Mouse (Mus musculus): ENCODE data around the gene Gm42791. TPM values are rescaled to one million over a fixed set of nuclear protein-coding genes. Genes with fewer than 3 reads are reported as not detected.

Gene Gm42791
- polyA plus RNA-seq, 1 experiment from 2014 or later, result not detected

- ATAC-seq (no peak), DNase-seq (ENCODE audit: low read depth, low spot score) (no peak)
- in situ Hi-C loops (cut with MboI; ENCODE audit: low pct_unique_long_range_greater_than_20kb), result no loop called here
- POLR2A ChIA-PET, result no interaction called here
- no peaks in the 10 kb centered on the region for H3K27me3 ChIP-seq
- CTCF ChIA-PET, result no interaction called here
- TF ChIP-seq CTCF (IDR thresholded peaks at IDR 0.05), result peak; percentile 45
Observed at GRCm38 (mm10) chr5:148847032-148847431, 147.9 kb downstream of the Gm42791 start.

Other genes with a start within 250 kb of the Gm42791 start
- gene Katnal1, start 65.8 kb downstream of the Gm42791 start, polyA plus RNA-seq (2021), result 19.9 TPM
- gene Uspl1, start 189.2 kb upstream of the Gm42791 start, polyA plus RNA-seq (2021), result 29.0 TPM
- gene Hmgb1, start 189.3 kb upstream of the Gm42791 start, polyA plus RNA-seq (2021), result 136 TPM

All from Patski (cell line).